Mouse (Mus musculus) regulatory T cell (primary cell): ENCODE results near the gene Pld6.

ENCODE experiments used
- in situ Hi-C: fragments of 300-600 bp; cut with MboI, MseI; formaldehyde crosslinking; loops from one replicate; pipeline ENCODE4 v1.15.1; 2025; ENCODE audit warnings: high pct_unique_total_duplicates

The Pld6 gene

DNA sequence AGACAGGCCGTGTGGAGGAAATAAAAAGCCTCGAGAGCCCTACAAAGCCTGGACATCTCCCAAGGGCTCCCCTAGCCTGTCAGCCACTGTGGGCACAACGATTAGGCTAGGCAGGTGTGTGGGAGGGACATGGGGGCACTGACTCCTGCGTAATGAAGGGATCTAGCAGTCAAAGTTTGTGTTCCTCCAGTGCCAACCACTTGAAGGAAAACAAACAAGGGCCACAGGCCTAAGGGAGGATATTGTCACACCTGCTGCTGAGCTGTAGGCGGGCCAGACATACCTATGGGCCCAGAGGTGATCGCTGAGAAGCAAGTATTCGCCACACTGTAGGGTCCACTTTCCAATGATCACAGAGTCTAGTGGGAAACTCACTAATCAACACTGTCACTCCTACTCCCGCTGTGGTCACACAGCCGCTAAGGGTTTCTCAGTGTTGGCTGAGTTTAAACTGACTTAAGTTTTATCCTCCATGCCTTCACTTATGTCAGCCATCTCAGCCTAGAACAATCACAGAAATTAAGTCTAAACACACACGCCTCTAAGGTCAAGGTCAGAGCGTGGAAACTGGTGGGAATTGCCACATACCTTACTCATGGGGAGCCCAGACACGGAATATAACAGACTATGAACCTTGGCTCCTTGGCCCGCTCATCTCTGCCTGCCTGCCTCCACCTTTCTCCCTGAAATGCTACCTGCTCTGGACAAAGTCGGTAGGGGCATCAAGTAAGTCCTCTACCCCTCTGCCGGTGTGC is 824 bp downstream of the Pld6 start:
- in situ Hi-C loops: loop anchor here (10.0 kb wide), 1 partner anchor 162 kb away; no protein-coding TSS in a partner anchor

DNA sequence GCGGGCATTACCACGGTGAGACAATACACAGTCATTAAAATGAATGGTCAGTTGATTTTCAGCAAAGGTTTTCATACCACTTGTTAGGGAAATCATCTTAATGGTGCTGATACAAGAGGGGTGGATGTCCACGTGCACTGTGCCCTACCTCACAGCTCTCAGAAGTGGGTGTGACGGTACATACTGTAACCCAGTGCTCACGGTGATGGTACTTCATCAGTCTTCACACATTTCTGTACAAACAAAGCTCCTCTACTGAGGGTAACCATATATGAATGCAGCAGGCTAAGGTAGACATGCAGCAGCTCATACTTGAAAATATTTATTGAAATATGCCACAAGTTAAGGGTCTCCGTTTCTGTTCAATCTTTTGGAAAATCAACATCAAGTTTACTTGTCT is 3.9 kb downstream of the Pld6 start:
- in situ Hi-C loops: loop anchor here (10.0 kb wide), 1 partner anchor 159 kb away; no protein-coding TSS in a partner anchor

DNA sequence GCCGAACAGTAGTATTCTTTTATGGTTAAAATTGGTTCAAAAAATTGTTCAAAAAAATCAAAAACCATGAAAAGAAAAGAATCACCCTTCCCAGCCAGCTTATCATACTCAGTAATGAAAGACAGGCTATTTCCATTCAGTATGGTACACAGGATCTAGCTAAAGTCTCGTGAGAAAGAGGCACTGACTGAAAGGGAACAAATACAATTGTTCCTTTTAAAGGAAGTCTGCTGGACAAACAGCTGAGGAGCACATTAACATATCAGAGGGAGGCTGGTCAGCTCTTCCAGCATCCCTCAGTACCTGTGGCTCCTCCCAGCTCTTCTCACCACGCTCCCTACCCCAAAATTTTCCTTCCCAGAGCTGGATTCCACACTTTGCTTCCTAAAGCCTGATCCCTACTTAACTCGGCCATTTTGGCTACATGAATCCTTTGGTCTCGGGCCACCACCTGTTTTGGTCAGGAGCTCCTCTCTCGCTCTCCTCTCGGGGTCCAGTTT is 5.3 kb downstream of the Pld6 start:
- in situ Hi-C loops: loop anchor here (10.0 kb wide), 1 partner anchor 157 kb away; no protein-coding TSS in a partner anchor

DNA sequence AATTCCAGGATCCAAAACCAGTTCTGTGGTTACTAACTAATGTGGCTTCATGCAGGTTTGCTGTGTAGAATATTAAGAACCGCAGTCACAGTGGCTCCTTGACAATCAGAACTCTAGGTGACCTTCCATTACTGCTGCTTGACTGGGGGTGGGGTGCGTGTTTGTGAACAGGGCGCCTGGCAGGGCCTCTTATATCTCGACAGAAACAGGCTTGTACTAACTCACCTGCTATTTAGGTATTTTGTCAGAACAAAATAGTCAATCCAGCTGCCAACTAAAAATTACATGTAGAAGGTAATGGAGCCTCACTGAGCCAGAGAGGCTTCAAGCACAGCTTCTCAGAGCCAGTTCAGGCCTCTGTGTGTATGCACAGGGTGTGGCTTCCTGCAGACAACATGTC is 7.2 kb downstream of the Pld6 start:
- in situ Hi-C loops: loop anchor here (10.0 kb wide), 1 partner anchor 155 kb away; no protein-coding TSS in a partner anchor

DNA sequence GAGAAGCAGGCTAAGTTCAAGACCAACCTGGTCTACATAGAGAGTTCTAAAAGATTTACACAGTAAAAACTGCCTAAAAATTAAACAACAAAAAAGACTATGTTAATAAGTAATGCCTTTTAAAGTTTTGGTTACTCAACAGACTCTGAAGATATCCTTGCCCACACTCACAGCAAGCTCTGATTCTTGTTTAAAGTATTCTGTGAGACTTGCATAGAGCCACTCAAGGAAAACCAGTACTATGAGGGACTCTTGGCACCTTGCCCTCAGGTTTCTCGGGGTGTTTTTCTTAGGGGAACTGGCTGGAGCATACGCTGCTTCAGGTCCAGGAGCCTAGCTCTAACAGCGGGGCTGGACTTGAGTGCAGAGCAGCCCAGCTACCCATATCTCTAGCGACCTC is 8.0 kb downstream of the Pld6 start:
- in situ Hi-C loops: loop anchor here (5.0 to 10.0 kb wide), 2 partner anchors 102 to 665 kb away; no protein-coding TSS in a partner anchor

DNA sequence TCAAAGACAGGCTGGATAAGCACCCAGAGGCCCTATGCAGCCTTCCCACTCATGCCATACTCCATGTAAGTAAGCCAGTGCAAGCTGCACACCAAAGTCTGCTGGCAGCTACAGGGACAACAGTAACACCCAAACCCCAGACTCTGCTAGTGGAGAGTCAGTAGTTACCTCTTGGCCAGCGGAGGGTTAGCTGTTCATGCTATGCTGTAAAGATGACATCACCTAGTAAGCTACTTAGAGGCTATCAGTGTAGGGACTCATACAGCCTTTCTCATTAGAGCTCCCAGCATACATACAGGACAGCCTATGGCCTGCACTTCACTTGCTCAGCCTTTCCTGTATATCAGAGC is 8.6 kb downstream of the Pld6 start:
- in situ Hi-C loops: loop anchor here (5.0 to 10.0 kb wide), 2 partner anchors 102 to 664 kb away; no protein-coding TSS in a partner anchor

DNA sequence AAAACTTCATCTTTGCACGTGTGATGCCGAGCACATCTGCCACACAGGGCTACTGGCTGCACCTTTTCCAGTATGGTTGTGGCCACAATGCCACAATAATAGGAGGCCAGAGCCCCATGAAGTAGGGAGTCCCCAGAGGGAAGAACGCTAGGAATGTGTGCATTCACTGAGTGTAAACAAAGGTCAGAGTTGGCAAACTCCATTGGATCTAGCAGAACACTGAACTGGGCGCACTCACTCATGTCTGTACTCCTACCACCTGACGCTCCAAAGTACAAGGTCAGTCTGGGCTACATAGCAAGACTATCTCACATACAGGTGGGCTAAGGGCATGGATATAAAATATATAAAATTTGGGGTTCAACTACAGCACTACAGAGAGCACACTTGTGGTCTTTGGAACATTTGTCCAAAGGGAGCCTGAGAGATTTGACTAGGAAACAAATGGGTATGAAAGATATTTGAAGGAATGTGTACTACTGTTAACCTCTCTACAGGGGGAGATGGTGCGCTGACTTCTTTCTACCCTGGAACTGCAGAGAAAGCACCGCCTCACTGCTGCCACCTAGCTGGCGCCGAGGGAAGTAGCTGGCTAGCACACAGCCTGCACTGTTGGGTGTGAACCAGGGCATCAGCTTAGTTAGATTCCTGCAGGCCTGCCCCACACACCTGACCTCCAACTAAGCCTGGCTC is 9.1 kb downstream of the Pld6 start:
- in situ Hi-C loops: loop anchor here (5.0 to 10.0 kb wide), 2 partner anchors 101 to 664 kb away; no protein-coding TSS in a partner anchor

DNA sequence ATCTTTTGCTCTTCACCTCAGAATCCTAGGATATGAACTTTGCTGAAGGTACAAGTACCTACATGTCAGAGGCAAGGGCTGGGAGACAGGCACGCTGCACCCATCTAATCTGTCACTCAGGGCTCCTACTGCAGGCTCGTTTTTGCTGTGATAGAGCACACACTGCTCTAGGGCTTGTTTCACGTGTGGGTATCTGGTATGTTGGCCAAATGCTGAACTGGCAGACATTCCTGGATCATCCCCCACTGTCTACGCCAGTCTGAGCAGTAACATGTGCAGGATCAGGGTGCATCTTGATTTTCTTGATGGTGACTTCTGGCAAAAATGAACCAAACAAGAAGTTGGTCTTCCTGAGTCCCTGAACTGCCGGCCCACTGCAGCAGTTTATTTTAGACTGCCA is 10.2 kb downstream of the Pld6 start:
- in situ Hi-C loops: loop anchor here (5.0 to 10.0 kb wide), 2 partner anchors 100 to 662 kb away; no protein-coding TSS in a partner anchor

DNA sequence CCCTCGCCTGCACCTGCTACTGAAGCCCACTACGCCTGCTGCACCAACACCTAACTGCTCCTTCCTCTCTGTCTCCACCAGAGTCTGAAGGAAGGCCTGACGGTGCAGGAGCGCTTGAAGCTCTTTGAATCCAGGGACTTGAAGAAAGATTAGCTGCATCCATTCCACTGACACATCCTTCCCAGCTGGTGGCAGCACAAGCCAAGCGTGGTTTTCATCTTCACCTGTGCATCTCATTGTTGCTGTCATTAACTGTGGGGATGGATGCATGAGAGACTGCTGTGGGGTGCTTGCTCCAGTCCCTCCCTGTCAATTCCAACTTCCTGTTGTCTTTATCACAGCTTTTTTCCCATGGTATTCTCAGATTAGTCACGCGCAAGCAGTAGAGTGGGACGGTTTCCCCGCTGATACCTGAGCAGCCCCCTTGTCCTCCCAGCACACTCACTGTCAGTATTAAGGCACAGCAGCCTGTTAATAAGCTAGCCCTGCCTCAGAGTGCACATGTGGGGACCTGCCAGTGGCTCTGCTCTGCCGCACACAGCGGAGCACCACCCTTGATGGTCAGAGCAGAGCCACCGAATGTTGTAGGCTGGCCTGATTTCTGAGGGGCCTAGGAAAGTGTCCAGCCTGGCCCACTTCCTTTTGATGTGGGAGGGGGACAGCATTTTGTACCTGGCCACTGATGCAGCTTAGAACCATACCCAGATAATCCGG is 11.9 kb downstream of the Pld6 start:
- in situ Hi-C loops: loop anchor here (5.0 to 10.0 kb wide), 2 partner anchors 98 to 661 kb away; no protein-coding TSS in a partner anchor

DNA sequence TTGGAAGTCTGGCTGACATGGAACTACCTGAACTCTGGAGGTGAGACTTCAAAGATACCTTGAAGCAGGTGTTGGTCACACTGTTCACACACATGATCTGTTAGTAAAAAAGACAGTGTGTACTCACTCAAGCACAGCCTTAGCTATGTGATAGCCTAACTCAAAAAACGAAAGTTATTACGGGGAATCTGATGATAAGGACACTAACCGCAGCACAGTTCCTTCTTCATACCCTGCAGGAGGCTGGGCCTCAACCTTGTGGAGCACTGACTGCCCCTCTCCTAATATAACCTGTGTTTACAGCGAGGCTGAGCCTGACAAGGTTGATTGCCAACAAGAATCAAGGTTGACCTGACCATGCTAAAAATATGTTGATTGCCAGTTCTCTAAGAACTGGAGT is 12.9 kb downstream of the Pld6 start:
- in situ Hi-C loops: loop anchor here (10.0 kb wide), 1 partner anchor 660 kb away; no protein-coding TSS in a partner anchor

DNA sequence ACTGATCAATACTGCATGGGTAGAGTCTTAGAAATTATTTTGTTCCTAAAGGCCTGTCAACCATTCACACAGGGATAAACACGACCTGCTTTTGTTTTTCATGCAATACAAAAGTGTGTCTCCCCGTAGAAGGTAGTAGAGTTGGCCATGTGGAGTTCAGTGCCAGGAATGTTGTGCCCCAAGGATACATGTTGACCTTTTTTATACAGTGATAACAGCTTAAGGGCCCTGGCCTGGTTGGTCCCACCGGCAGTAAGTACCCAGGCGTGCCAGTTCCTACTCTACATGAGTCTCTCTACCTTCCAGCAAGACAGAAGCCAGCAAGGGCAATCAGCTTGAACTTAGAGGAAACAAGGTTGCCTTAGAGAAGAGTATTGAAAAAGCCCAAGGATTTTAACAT is 14.5 kb downstream of the Pld6 start:
- in situ Hi-C loops: loop anchor here (10.0 kb wide), 1 partner anchor 658 kb away; no protein-coding TSS in a partner anchor

DNA sequence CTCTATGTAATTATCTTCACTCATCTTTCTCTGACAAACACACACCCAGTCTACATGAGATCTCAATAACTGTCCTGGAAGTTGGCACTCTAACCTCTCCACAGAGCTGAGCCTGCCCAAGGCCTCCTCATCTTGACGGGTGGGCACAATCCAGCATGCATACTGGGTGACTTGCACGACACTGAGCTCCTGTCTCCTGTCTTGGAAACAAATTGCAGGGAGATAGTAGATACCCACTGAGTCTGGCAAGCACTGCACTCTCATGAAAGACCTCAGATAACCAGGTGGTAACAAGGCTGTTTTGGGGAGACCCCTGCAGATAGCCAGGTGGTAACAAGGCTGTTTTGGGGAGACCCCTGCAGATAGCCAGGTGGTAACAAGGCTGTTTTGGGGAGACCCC is 15.2 kb downstream of the Pld6 start:
- in situ Hi-C loops: loop anchor here (10.0 kb wide), 1 partner anchor 657 kb away; no protein-coding TSS in a partner anchor

DNA sequence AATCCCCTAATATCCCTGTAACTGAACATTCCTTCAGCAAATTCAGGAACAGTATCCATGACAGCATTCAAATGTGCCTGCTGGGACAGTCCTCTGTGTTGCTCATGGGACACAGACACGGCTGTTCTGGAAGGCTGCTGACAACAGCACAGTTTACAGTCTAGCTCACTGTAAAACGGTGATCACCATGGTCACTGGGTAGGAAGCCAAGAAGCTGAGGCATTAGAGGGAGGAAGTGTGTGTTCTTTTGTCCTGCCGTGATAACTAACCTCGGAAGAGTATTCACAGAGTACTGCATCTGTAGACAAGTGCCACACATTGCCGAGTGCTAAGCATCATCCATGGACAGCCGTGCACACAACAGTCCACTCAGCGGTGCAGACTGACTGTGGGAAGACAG is 16.7 kb downstream of the Pld6 start:
- in situ Hi-C loops: loop anchor here (10.0 kb wide), 1 partner anchor 656 kb away; no protein-coding TSS in a partner anchor

DNA sequence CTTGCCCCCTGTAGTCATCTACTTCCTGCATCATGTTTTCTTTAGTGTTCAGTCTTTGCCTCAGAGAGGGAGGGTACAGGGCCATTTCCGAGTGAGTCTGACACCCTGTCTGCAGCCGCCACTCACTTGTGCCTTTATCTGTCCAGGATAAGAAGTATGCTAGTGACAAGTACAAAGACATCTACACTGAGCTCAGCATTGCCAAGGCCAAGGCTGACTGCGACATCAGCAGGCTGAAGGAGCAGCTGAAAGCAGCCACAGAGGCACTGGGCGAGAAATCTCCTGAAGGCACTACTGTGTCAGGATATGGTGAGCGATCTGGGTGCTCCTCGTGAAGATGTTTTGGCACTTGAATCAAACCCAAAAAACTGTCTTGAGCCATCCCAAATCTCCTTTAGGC is 17.7 kb downstream of the Pld6 start:
- in situ Hi-C loops: loop anchor here (10.0 kb wide), 1 partner anchor 655 kb away; no protein-coding TSS in a partner anchor

DNA sequence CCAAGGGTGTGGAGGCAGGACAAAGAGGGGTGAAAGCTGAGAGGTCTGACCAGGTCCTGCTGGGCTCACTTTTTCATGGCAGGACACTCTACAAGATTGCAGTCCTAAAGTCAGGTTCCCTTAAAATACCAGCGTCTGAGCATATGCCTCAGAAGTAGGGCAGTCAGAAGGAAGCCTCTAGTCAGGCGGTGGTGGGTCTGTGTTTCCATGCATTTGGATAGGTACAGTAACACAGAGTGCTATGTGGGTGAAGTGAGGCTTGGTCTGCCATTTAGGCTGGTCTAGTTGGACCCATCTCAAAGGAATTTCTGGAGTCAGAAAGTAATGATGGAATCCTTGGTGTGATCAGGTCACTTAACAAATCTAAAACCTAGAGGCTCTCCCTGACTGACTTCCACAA is 18.1 kb downstream of the Pld6 start:
- in situ Hi-C loops: no loop called here

DNA sequence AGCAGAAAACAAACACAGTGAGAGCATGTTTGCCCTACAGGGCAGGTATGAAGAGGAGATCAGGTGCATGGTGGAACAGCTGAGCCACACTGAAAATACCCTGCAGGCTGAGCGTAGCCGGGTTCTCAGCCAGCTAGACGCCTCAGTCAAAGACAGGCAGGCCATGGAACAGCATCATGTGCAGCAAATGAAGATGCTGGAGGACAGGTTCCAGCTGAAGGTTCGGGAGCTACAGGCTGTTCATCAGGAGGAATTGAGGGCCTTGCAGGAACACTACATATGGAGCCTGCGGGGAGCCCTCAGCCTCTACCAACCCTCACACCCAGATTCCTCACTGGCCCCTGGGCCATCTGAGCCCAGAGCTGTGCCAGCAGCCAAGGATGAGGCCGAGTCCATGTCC is 26.6 kb downstream of the Pld6 start:
- in situ Hi-C loops: no loop called here

DNA sequence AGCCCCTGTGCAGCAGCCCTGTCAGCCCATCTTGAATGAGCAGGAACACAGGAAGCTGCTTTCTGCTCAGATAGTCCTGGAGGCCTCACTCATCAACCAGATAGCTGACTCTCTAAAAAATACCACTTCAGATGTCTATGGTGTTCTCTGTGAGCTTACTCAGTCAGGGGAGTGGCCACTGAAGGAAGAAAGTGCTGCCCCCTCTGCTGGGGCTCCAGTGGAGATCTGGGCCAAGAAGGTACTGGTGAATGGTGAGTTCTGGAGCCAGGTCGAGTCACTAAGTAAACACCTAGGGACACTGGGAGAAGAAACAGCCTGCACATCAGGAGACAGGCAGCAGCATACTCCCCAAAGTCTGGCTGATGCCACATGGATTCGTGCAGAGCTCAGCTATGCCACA is 27.8 kb downstream of the Pld6 start:
- in situ Hi-C loops: no loop called here

DNA sequence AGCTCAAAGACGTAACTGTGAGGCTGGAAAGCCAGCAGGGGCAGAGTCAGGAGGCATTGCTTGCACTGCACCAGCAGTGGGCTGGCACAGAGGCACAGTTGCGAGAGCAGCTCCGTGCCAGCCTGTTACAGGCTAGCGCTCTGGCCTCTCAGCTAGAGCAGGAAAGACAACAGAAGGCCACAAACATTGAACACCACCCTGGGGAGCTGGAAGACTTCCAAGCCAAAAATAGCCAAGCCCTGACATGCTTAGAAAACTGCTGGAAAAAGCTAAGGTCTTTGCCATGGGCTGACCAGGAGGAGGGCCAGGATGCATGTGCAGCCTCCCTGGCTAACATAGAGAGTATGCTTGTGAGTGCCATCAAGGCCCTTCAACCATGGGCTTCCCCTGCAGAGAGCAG is 28.3 kb downstream of the Pld6 start:
- in situ Hi-C loops: no loop called here

DNA sequence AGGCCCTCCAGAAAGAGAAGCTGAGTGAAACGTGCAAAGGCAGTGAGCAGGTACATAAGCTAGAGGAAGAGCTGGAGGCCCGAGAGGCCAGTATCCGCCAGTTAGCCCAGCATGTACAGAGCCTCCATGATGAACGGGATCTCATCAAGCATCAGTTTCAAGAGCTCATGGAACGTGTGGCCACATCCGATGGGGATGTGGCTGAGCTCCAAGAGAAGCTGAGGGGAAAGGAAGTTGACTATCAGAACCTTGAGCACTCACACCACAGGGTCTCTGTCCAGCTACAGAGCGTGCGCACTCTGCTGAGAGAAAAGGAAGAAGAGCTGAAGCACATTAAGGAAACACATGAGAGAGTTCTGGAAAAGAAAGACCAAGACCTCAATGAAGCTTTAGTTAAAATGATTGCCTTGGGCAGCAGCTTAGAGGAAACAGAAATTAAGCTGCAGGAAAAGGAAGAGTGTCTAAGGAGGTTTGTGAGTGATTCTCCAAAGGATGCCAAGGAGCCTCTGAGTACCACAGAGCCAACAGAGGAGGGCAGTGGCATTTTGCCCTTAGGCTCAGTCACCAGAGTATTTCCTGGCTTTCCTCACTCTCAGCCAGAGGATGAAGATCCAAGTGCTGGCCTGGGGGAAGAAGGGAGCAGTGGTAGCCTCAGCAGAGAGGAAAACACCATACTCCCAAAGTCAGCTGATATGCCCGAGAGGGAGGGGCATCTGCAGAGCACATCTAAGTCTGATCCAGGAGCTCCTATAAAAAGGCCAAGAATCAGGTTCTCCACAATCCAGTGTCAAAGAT is 29.1 kb downstream of the Pld6 start:
- in situ Hi-C loops: no loop called here

DNA sequence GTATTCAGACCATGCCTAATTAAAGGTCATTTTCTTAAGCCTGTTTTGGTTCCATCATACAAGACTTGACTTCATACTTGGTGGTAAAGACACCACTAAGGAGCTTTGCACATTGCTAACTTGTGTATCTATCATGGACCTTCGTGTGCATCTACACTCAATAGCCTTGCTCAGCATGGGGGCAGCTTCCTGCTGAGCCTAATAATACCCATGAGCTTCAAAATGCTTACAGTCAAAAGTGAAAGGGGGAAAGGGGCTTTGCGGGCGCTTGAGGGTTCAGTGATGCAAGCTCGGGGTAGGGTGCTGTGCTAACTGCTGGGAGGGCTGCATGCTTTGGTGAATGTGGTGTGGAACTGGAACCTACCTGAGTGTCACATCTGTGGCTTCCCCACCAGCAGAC is 31.1 kb downstream of the Pld6 start:
- in situ Hi-C loops: no loop called here

DNA sequence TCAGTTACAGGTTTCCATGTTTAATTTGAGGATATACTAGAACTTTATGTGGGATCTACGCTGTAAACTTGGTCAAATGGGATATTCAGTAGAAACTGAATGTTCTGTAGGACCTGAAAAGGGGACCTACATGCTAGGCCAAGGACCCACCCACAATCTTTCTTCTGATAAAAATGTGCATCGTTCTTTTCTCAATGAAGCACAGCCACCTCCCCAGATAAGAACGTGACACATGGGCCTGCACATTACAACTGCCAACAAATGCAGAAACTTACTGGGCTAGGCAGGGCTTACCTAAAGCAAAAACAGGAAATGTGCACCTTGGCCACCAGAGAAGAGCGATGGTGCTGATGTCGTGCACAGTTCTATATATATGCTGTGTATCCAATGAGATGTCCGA is 32.9 kb downstream of the Pld6 start:
- in situ Hi-C loops: no loop called here
